Mouse (Mus musculus) hindbrain, postnatal 0 days (tissue): ENCODE measurements around the gene 2010003K11Rik. TPM values are rescaled to one million over a fixed set of nuclear protein-coding genes. Genes with fewer than 3 reads are reported as not detected.
A peak's percentile ranks its signal among the peaks of the same experiment; 100 is the strongest.

ENCODE experiments used
- ATAC-seq: fragments of 200-750 bp; cut with Nextera tagmentation; 2 replicates; pipeline ENCODE4 v1.8.0; 2017; ENCODE audit warnings: mild to moderate bottlenecking, moderate TSS enrichment, moderate library complexity
- DNase-seq: peaks from one replicate; pipeline ENCODE4 v3.0.0-alpha.2; 2015; ENCODE audit warnings: low spot score
- H3K27ac ChIP-seq: fragments of 300-500 bp; sonication (generic); 2 replicates; pipeline ENCODE4 v1.5.1; 2014; ENCODE audit warnings: mild to moderate bottlenecking
- H3K27me3 ChIP-seq: fragments of 300-500 bp; sonication (generic); 2 replicates; pipeline ENCODE4 v1.6.1; 2014; ENCODE audit warnings: low read length, mixed read lengths; ENCODE audit not compliant: insufficient read depth
- H3K36me3 ChIP-seq: fragments of 300-500 bp; sonication (generic); 2 replicates; pipeline ENCODE4 v1.6.1; 2014; ENCODE audit warnings: low read length, mixed read lengths; ENCODE audit not compliant: insufficient read depth
- H3K4me1 ChIP-seq: fragments of 300-500 bp; sonication (generic); 2 replicates; pipeline ENCODE4 v1.6.1; 2014; ENCODE audit warnings: antibody characterized with exemption, low read length, mixed read lengths; ENCODE audit not compliant: insufficient read depth
- H3K4me2 ChIP-seq: fragments of 300-500 bp; sonication (generic); 2 replicates; pipeline ENCODE4 v1.6.1; 2014; ENCODE audit warnings: low read depth, mild to moderate bottlenecking, low read length, moderate library complexity, mixed read lengths
- H3K4me3 ChIP-seq: fragments of 300-500 bp; sonication (generic); 2 replicates; pipeline ENCODE4 v1.5.1; 2014; ENCODE audit warnings: low read length
- H3K9ac ChIP-seq: fragments of 300-500 bp; sonication (generic); replicated peaks from 2 replicates; pipeline ENCODE4 v1.6.1; 2014; ENCODE audit warnings: mild to moderate bottlenecking, low read length, moderate library complexity, mixed read lengths
- H3K9me3 ChIP-seq: fragments of 300-500 bp; sonication (generic); 2 replicates; pipeline ENCODE4 v1.6.1; 2016; ENCODE audit warnings: low read length, mixed read lengths
- CTCF ChIP-seq: IDR thresholded peaks from 2 replicates; pipeline ENCODE4 v1.5.1; 2016; ENCODE audit warnings: antibody characterized with exemption, control low read depth, low read depth
- WGBS: fragments of 180-500 bp; shearing (Covaris S2); extraction: QIAGEN DNeasy Blood & Tissue Kit; methylation state at CpG from one replicate; pipeline ENCODE4 v1.1.7; 2014; 5-methylcytosine and 5-hydroxymethylcytosine counted together
- polyA plus RNA-seq: library from polyadenylated mRNA; unstranded; fragments of >200 nt; fragmentation: Nextera tagmentation; extraction: Ambion mirVana; gene quantifications from 2 replicates; pipeline ENCODE4 v1.2.1, GENCODE M21; 2015
- total RNA-seq: library from RNA; depleted of rRNA; stranded (reverse); fragments of >200 nt; gene quantifications from 2 replicates; pipeline ENCODE4 v1.2.3, GENCODE M21; 2014; rRNA removed

The 2010003K11Rik gene
- total and polyA plus RNA-seq, 2 experiments from 2014 or later, result 0.13 TPM; not detected in 1

GRCm38 (mm10) chr19:4451098-4451497, 47.3 kb downstream of the 2010003K11Rik start:
- DNase-seq, result no peak
- Histone ChIP-seq H3K36me3 (no peaks in the 10 kb centered on the region), H3K9ac (no peak overlapping the region), H3K9me3 (no peaks in the 10 kb centered on the region), H3K27ac (no peak overlapping the region), H3K4me1 (no peaks in the 10 kb centered on the region), H3K4me3 (no peak overlapping the region), H3K4me2 (no peak overlapping the region), H3K27me3 (no peaks in the 10 kb centered on the region)
- no peak for TF ChIP-seq CTCF
- WGBS, result 70% methylated on average over 8 of the region's 8 CpGs
- ATAC-seq, result no peak

- H3K4me1 ChIP-seq, result no peaks in the 10 kb centered on the region
- H3K36me3 ChIP-seq, result no peaks in the 10 kb centered on the region
- H3K4me2 ChIP-seq, result no peak overlapping the region
- DNase-seq (no peak), ATAC-seq (no peak)
- no peaks in the 10 kb centered on the region for H3K27me3 ChIP-seq
- 64% methylated on average over 5 of the region's 5 CpGs for WGBS
- no peak for TF ChIP-seq CTCF
- H3K27ac ChIP-seq, result no peak overlapping the region
- no peak overlapping the region for H3K9ac ChIP-seq
- no peaks in the 10 kb centered on the region for H3K9me3 ChIP-seq
- H3K4me3 ChIP-seq, result no peak overlapping the region
Observed at GRCm38 (mm10) chr19:4450666-4451065, 47.7 kb downstream of the 2010003K11Rik start.

- no peak for TF ChIP-seq CTCF
- Histone ChIP-seq H3K4me2 (no peak overlapping the region), H3K27me3 (no peaks in the 10 kb centered on the region), H3K9ac (no peak overlapping the region), H3K4me3 (no peak overlapping the region), H3K4me1 (no peaks in the 10 kb centered on the region), H3K27ac (no peak overlapping the region), H3K9me3 (no peaks in the 10 kb centered on the region), H3K36me3 (no peaks in the 10 kb centered on the region)
- WGBS, result 98% methylated on average over 9 of the region's 9 CpGs
- ATAC-seq (no peak), DNase-seq (no peak)
Observed at GRCm38 (mm10) chr19:4449230-4449629, 49.2 kb downstream of the 2010003K11Rik start.

DNA sequence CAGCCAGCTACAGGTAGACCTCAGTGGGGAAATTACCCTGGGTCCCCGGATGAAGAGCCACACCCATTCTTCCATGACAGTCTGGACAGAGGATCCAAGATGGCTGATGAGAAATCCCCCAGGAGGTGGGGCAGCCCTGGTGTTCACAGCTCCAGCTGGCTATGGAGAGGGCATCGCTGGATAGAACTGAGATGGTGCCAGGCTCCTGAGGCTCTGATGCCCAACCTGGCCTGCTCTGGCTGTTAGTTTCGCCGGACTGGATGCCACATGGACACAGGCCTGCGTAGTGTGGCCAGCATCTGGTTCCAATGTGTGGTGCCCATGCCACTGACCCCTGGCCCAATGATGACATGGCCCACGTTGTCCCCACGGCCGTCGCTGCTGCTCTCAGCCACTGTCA, 50.9 kb downstream of the 2010003K11Rik start:
- ATAC-seq, result 0 out of 2 replicates have a peak, but pooled peaks have one; percentile 21
- 89% methylated on average over 9 of the region's 9 CpGs for WGBS

More for the DNA sequence above, 50.9 kb downstream of the 2010003K11Rik start:
- H3K9ac ChIP-seq, result no peak overlapping the region
- H3K4me3 ChIP-seq, result no peak overlapping the region
- H3K27ac ChIP-seq, result no peak overlapping the region
- H3K27me3 ChIP-seq, result no peaks in the 10 kb centered on the region
- no peaks in the 10 kb centered on the region for H3K36me3 ChIP-seq
- no peak for DNase-seq
- H3K9me3 ChIP-seq, result no peaks in the 10 kb centered on the region
- no peak for TF ChIP-seq CTCF
- no peak overlapping the region for H3K4me2 ChIP-seq
- no peaks in the 10 kb centered on the region for H3K4me1 ChIP-seq

Other genes starting within 250 kb of the 2010003K11Rik start
- 64.6 and 69.6 TPM in 2 replicates for gene Ssh3, start 229.4 kb downstream of the 2010003K11Rik start, total RNA-seq
- gene Ssh3, start 229.4 kb downstream of the 2010003K11Rik start, polyA plus RNA-seq, result 18.9 and 21.8 TPM in 2 replicates
- gene Ankrd13d, start 215.4 kb downstream of the 2010003K11Rik start, total RNA-seq, result 97.2 and 121 TPM in 2 replicates
- gene Ankrd13d, start 215.4 kb downstream of the 2010003K11Rik start, polyA plus RNA-seq, result 70.9 and 71.5 TPM in 2 replicates
- 138 and 142 TPM in 2 replicates for gene Grk2, start 192.4 kb downstream of the 2010003K11Rik start, total RNA-seq
- 25.8 and 26.2 TPM in 2 replicates for gene Grk2, start 192.4 kb downstream of the 2010003K11Rik start, polyA plus RNA-seq
- gene Kdm2a, start 100.3 kb downstream of the 2010003K11Rik start, total RNA-seq, result 67.5 and 73.7 TPM in 2 replicates
- gene Kdm2a, start 100.3 kb downstream of the 2010003K11Rik start, polyA plus RNA-seq, result 18.0 and 19.8 TPM in 2 replicates
- gene Rhod, start 59.2 kb downstream of the 2010003K11Rik start, total RNA-seq, result 3.5 and 7.2 TPM in 2 replicates
- 5.2 and 5.7 TPM in 2 replicates for gene Rhod, start 59.2 kb downstream of the 2010003K11Rik start, polyA plus RNA-seq
- gene Syt12, start 21.1 kb downstream of the 2010003K11Rik start, total RNA-seq, result 46.2 and 54.5 TPM in 2 replicates
- gene Syt12, start 21.1 kb downstream of the 2010003K11Rik start, polyA plus RNA-seq, result 9.0 and 9.9 TPM in 2 replicates
- 82.6 and 84.0 TPM in 2 replicates for gene Pcx, start 11.9 kb upstream of the 2010003K11Rik start, total RNA-seq
- 50.5 and 53.6 TPM in 2 replicates for gene Pcx, start 11.9 kb upstream of the 2010003K11Rik start, polyA plus RNA-seq
- 172 and 178 TPM in 2 replicates for gene Lrfn4, start 117.1 kb upstream of the 2010003K11Rik start, total RNA-seq
- 14.1 and 15.6 TPM in 2 replicates for gene Lrfn4, start 117.1 kb upstream of the 2010003K11Rik start, polyA plus RNA-seq
- 59.6 and 77.1 TPM in 2 replicates for gene Rce1, start 127.1 kb upstream of the 2010003K11Rik start, total RNA-seq
- gene Rce1, start 127.1 kb upstream of the 2010003K11Rik start, polyA plus RNA-seq, result 47.6 and 48.9 TPM in 2 replicates
- 1.3 and 4.2 TPM in 2 replicates for gene Gm960, start 200.1 kb upstream of the 2010003K11Rik start, total RNA-seq
- gene Gm960, start 200.1 kb upstream of the 2010003K11Rik start, polyA plus RNA-seq, result 5.2 and 5.5 TPM in 2 replicates
- gene Sptbn2, start 212.6 kb upstream of the 2010003K11Rik start, total RNA-seq, result 143 and 164 TPM in 2 replicates
- gene Sptbn2, start 212.6 kb upstream of the 2010003K11Rik start, polyA plus RNA-seq, result 17.9 TPM in 2 replicates